Mouse (Mus musculus) embryonic facial prominence, embryonic 13.5 days (tissue): ENCODE measurements around the gene Grm8. TPM values are rescaled to one million over a fixed set of nuclear protein-coding genes. Genes with fewer than 3 reads are reported as not detected.
"Not testable (repeated sequence)": the region's sequence is repeated elsewhere in the genome, so short reads cannot be mapped to it uniquely, and the experiment has no call there.

Source experiments
- ATAC-seq: fragments of 200-750 bp; cut with Nextera tagmentation; 2 replicates; pipeline ENCODE4 v1.8.0; 2017; ENCODE audit warnings: low read depth; ENCODE audit not compliant: insufficient number of reproducible peaks, insufficient read depth, low FRiP score, low TSS enrichment
- H3K27ac ChIP-seq: fragments of 300-500 bp; sonication (generic); 2 replicates; pipeline ENCODE4 v1.5.1; 2015; ENCODE audit warnings: moderate library complexity, mild to moderate bottlenecking, inconsistent platforms
- H3K27me3 ChIP-seq: fragments of 300-500 bp; sonication (generic); 2 replicates; pipeline ENCODE4 v1.6.1; 2015; ENCODE audit warnings: mild to moderate bottlenecking, inconsistent platforms
- H3K36me3 ChIP-seq: fragments of 300-500 bp; sonication (generic); 2 replicates; pipeline ENCODE4 v1.6.1; 2015; ENCODE audit warnings: mild to moderate bottlenecking, inconsistent platforms
- H3K4me1 ChIP-seq: fragments of 300-500 bp; sonication (generic); 2 replicates; pipeline ENCODE4 v1.6.1; 2015; ENCODE audit warnings: inconsistent platforms
- H3K4me2 ChIP-seq: fragments of 300-500 bp; sonication (generic); 2 replicates; pipeline ENCODE4 v1.6.1; 2015; ENCODE audit warnings: moderate library complexity, mild to moderate bottlenecking, inconsistent platforms
- H3K4me3 ChIP-seq: fragments of 300-500 bp; sonication (generic); 2 replicates; pipeline ENCODE4 v1.5.1; 2015; ENCODE audit warnings: mild to moderate bottlenecking, inconsistent platforms
- H3K9ac ChIP-seq: fragments of 300-500 bp; sonication (generic); 2 replicates; pipeline ENCODE4 v1.6.1; 2015; ENCODE audit warnings: mild to moderate bottlenecking, inconsistent platforms
- H3K9me3 ChIP-seq: fragments of 300-500 bp; sonication (generic); 2 replicates; pipeline ENCODE4 v1.6.1; 2016; ENCODE audit warnings: inconsistent platforms
- WGBS: fragments of 180-500 bp; shearing (Covaris S2); methylation state at CpG from one replicate; pipeline ENCODE4 v1.1.7; 2015; ENCODE audit warnings: mixed read lengths; 5-methylcytosine and 5-hydroxymethylcytosine counted together
- polyA plus RNA-seq: library from polyadenylated mRNA; unstranded; fragments of >200 nt; fragmentation: Nextera tagmentation; extraction: Ambion mirVana; gene quantifications from 2 replicates; pipeline ENCODE4 v1.2.1, GENCODE M21; 2015

The Grm8 gene
- polyA plus RNA-seq, 1 experiment from 2014 or later: 4.2 TPM

DNA sequence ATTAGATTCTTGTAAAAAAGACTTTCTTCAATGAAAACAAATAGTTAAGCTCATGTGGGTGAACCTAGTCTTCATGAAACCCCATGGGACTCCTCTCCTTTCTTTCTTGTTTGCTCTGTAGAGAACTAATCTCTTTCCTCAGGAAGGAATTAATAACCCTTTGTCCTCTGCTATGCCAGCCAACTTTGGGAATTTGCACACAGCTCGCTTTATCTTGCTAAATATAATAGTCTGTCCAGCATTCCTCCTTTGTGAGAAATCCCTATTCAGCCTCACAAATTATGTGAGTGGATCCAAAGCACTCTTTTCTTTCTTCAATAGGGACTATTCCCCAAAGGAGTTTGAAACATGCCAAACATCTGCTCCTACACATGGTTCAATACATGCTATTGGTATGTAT, 285.3 kb downstream of the Grm8 start:
- Histone ChIP-seq H3K9ac (no peak overlapping the region), H3K27ac (no peak overlapping the region), H3K9me3 (no peaks in the 10 kb centered on the region), H3K4me2 (no peak overlapping the region), H3K4me3 (no peak overlapping the region), H3K36me3 (no peaks in the 10 kb centered on the region), H3K4me1 (no peaks in the 10 kb centered on the region), H3K27me3 (no peaks in the 10 kb centered on the region)
- WGBS: 54% methylated on average over 1 of the region's 1 CpGs
- no peak for ATAC-seq

- no peaks in the 10 kb centered on the region for H3K27me3 ChIP-seq
- no peaks in the 10 kb centered on the region for H3K9me3 ChIP-seq
- H3K27ac ChIP-seq: no peak overlapping the region
- WGBS: 83% methylated on average over 1 of the region's 1 CpGs
- no peaks in the 10 kb centered on the region for H3K4me1 ChIP-seq
- H3K4me3 ChIP-seq: no peak overlapping the region
- H3K9ac ChIP-seq: no peak overlapping the region
- no peak for ATAC-seq
- H3K4me2 ChIP-seq: no peak overlapping the region
- H3K36me3 ChIP-seq: no peaks in the 10 kb centered on the region
These were observed 298.8 kb downstream of the Grm8 start for GRCm38 (mm10) chr6:27836159-27836558.

DNA sequence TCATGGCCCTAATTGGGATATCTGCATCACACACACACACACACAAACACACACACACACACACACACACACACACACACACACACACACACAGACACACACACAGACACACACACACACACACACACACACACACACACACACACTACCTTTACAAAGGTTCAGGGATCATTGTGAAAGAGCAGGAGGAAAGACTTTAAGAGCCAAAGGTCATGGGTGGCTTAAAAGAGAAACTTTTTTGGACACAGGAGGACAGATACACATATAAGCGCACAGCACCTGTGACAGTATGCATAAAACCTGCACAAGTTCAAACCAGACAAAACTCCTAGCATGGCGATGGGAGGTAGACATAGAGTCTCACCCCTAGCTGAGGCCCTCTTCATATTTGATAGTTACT, 315.2 kb downstream of the Grm8 start:
- H3K27ac ChIP-seq, H3K9me3 ChIP-seq, H3K9ac ChIP-seq, H3K4me1 ChIP-seq, H3K27me3 ChIP-seq, H3K4me3 ChIP-seq, H3K36me3 ChIP-seq, H3K4me2 ChIP-seq, ATAC-seq: not testable (repeated sequence)
- WGBS: 87% methylated on average over 2 of the region's 2 CpGs

DNA sequence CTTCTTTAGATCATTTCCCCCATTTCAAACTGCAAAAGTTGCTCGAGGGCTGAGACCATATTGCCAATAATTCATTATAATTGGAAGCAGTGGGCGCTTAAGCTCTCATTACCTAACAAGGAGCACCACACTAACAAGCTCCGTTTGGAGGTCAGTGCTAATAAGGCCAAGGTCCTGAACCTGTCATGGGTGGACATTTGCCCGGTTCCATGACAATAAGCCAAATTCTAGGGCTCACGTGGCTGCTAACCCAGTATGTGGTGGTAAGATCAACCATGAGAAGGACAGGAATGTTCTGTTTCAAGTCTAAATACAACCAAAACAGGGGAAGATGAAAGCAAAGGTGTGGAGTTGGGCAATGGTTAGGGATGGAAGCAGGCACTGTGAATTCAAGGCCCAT, 322.2 kb downstream of the Grm8 start:
- no peaks in the 10 kb centered on the region for H3K9me3 ChIP-seq
- 23% methylated on average over 5 of the region's 5 CpGs for WGBS
- no peak overlapping the region for H3K9ac ChIP-seq
- no peak overlapping the region for H3K4me2 ChIP-seq
- ATAC-seq: no peak
- no peak overlapping the region for H3K27ac ChIP-seq
- H3K4me3 ChIP-seq: no peak overlapping the region
- no peaks in the 10 kb centered on the region for H3K36me3 ChIP-seq
- no peaks in the 10 kb centered on the region for H3K27me3 ChIP-seq
- H3K4me1 ChIP-seq: no peaks in the 10 kb centered on the region

DNA sequence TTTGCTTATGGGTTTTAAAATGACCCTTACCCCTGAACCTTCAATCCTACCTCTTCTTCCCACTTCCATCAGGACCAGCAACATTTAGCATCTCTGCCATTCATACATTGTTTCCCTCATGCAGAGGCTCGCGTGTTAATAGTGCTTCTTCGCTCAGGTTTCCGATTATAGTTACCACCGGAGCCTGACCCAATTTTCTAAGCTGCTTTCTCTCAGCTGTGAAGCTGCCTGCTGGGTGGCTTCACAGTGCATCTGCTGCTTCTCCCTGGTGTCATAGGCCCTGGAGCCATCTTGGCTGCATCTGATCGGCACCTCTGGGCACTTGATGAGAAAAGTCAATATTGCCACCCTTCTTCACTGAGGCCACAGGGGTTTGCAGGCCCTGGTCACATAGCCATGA, 325.0 kb downstream of the Grm8 start:
- ATAC-seq: no peak
- Histone ChIP-seq H3K4me2 (no peak overlapping the region), H3K27me3 (no peaks in the 10 kb centered on the region), H3K9me3 (no peaks in the 10 kb centered on the region), H3K4me3 (no peak overlapping the region), H3K4me1 (no peaks in the 10 kb centered on the region), H3K27ac (no peak overlapping the region), H3K9ac (no peak overlapping the region), H3K36me3 (no peaks in the 10 kb centered on the region)
- 86% methylated on average over 6 of the region's 6 CpGs for WGBS

DNA sequence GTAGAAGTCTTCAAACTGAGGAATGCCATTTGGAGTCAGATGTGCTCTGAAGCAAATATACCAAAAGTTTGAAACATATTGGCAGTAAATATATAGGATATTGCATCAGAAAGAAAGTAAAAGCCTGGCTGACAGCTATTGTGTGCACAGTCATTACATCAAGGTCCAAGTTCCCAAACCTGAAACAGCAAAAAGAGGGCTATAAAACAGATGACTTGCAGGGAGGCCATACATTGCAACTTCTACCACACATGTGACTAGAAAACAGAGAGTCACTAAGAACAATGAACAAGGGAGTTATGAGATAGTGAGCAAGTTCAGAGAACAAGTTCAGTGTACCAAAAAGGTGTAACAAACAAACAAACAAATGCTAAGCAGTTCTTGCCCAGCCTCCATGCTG, 328.2 kb downstream of the Grm8 start:
- H3K27ac ChIP-seq: no peak overlapping the region
- H3K4me2 ChIP-seq: no peak overlapping the region
- no peaks in the 10 kb centered on the region for H3K27me3 ChIP-seq
- H3K36me3 ChIP-seq: no peaks in the 10 kb centered on the region
- no peaks in the 10 kb centered on the region for H3K4me1 ChIP-seq
- H3K9me3 ChIP-seq: no peaks in the 10 kb centered on the region
- no peak for ATAC-seq
- no peak overlapping the region for H3K4me3 ChIP-seq
- H3K9ac ChIP-seq: no peak overlapping the region

DNA sequence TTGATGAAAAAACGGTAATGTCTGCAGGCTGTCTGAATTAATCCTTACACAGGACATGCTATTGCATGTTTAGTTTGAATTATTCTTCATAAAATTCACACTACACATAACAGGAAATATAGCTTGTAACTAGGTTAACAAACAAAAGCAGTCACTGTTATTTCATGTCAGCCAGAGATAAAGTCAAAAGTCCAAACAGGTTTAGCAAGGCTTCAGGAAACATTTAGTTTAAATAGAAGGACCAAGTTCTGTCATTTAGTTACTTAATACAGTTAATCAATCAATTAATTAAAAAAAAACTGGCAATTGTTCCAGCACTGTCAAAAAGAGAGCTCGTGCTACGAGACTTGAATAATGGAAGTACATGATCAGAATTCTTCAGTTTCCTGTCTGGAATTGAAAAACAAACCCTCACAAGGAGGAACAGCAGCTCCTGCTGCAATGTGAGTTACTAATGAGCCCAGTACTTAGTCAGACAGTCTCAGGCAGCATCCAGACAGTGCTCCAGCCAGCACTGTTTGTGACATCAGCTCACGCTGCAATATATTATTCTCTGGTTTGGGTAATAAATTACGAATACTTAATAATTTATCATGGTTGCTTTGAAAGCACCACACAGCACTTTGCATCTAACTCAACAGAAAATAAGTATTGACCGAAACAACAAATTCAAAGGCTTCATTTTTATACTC, 334.0 kb downstream of the Grm8 start:
- Histone ChIP-seq H3K9ac (no peak overlapping the region), H3K9me3 (no peaks in the 10 kb centered on the region), H3K27me3 (no peaks in the 10 kb centered on the region), H3K4me2 (no peak overlapping the region), H3K36me3 (no peaks in the 10 kb centered on the region), H3K4me3 (no peak overlapping the region), H3K27ac (no peak overlapping the region), H3K4me1 (no peaks in the 10 kb centered on the region)
- ATAC-seq: no peak
- 58% methylated on average over 6 of the region's 6 CpGs for WGBS

GRCm38 (mm10) chr6:27798735-27799134, 336.2 kb downstream of the Grm8 start:
- H3K36me3 ChIP-seq: no peaks in the 10 kb centered on the region
- 96% methylated on average over 3 of the region's 3 CpGs for WGBS
- no peak overlapping the region for H3K27ac ChIP-seq

GRCm38 (mm10) chr6:27789566-27789965, 345.4 kb downstream of the Grm8 start:
- 91% methylated on average over 3 of the region's 3 CpGs for WGBS
- no peak overlapping the region for H3K4me2 ChIP-seq
- no peaks in the 10 kb centered on the region for H3K36me3 ChIP-seq
- no peaks in the 10 kb centered on the region for H3K4me1 ChIP-seq
- H3K27me3 ChIP-seq: no peaks in the 10 kb centered on the region
- no peak overlapping the region for H3K9ac ChIP-seq
- no peak for ATAC-seq
- no peak overlapping the region for H3K4me3 ChIP-seq
- no peak overlapping the region for H3K27ac ChIP-seq
- no peaks in the 10 kb centered on the region for H3K9me3 ChIP-seq

More at GRCm38 (mm10) chr6:27798735-27799134, 336.2 kb downstream of the Grm8 start:
- no peak overlapping the region for H3K4me3 ChIP-seq
- H3K4me1 ChIP-seq: no peaks in the 10 kb centered on the region
- no peak for ATAC-seq
- no peak overlapping the region for H3K4me2 ChIP-seq
- no peaks in the 10 kb centered on the region for H3K27me3 ChIP-seq
- no peaks in the 10 kb centered on the region for H3K9me3 ChIP-seq
- H3K9ac ChIP-seq: no peak overlapping the region

DNA sequence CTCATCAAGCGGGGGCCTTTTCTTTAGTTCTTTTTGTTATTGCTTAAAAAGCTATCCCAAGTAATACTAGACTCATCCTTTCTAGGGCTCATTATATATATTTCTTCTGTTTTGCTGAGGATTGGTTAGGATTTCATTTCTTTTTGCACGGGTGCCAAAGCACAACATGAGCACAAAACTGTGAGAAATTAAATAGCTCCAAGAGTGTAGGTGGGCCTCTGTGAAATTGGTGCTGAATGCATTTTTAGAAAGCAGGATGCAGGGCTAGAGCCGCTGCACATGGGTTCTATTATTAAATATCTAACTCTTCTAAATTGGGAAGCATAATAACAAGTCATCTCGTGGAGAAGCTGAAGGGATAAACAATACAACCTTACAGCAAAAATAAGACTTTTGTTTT, 345.8 kb downstream of the Grm8 start:
- ATAC-seq: no peak
- Histone ChIP-seq H3K36me3 (no peaks in the 10 kb centered on the region), H3K27me3 (no peaks in the 10 kb centered on the region), H3K4me2 (no peak overlapping the region), H3K4me3 (no peak overlapping the region), H3K4me1 (no peaks in the 10 kb centered on the region), H3K9ac (no peak overlapping the region), H3K9me3 (no peaks in the 10 kb centered on the region), H3K27ac (no peak overlapping the region)
- WGBS: 70% methylated on average over 4 of the region's 4 CpGs

- 52% methylated on average over 1 of the region's 1 CpGs for WGBS
- Histone ChIP-seq H3K4me3 (no peak overlapping the region), H3K36me3 (no peaks in the 10 kb centered on the region), H3K27me3 (no peaks in the 10 kb centered on the region), H3K27ac (no peak overlapping the region), H3K4me2 (no peak overlapping the region), H3K9me3 (no peaks in the 10 kb centered on the region), H3K9ac (no peak overlapping the region), H3K4me1 (no peaks in the 10 kb centered on the region)
- ATAC-seq: no peak
These were observed 352.7 kb downstream of the Grm8 start for GRCm38 (mm10) chr6:27782251-27782650.

DNA sequence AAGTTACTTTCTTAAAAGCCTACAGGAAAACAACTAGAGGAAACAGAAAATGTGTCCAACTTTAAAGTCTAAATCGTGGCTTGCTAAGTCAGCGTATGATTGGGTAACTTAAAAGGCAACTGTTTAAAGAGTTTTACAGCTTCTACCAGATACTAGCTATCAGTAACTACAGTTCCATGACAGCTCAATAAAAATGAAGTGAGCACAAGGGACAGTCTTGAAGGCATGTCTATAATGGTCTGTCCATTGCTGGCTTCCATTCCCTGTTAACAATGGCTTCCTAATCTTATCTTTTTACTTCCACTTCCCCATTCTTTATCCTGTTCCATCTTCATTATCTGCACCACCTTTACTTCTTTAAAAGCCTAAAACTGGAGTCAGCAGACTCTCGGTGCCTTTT, 353.6 kb downstream of the Grm8 start:
- no peaks in the 10 kb centered on the region for H3K36me3 ChIP-seq
- no peak for ATAC-seq
- H3K27me3 ChIP-seq: no peaks in the 10 kb centered on the region
- H3K27ac ChIP-seq: no peak overlapping the region
- 82% methylated on average over 3 of the region's 3 CpGs for WGBS
- H3K4me3 ChIP-seq: no peak overlapping the region
- H3K9ac ChIP-seq: no peak overlapping the region
- no peaks in the 10 kb centered on the region for H3K4me1 ChIP-seq
- no peaks in the 10 kb centered on the region for H3K9me3 ChIP-seq
- H3K4me2 ChIP-seq: no peak overlapping the region
